Mouse (Mus musculus) liver, postnatal 0 days (tissue): ENCODE measurements at regions not wholly inside any gene's neighbourhood (a gene's known extent, or its start where the extent isn't known, plus 50 kb on each side); places are given as distances from the start of the nearest gene placed in this dataset.
A peak's percentile ranks its signal among the peaks of the same experiment; 100 is the strongest.

Source experiments
- ATAC-seq: fragments of 200-750 bp; cut with Nextera tagmentation; 2 replicates; pipeline ENCODE4 v1.8.0; 2017; ENCODE audit warnings: mild to moderate bottlenecking, moderate library complexity
- DNase-seq: peaks from one replicate; pipeline ENCODE4 v3.0.0-alpha.2; 2016
- H3K27ac ChIP-seq: fragments of 300-500 bp; sonication (generic); 2 replicates; pipeline ENCODE4 v1.5.1; 2014; ENCODE audit warnings: antibody characterized with exemption, moderate library complexity, mild to moderate bottlenecking, low read depth
- H3K27me3 ChIP-seq: fragments of 300-500 bp; sonication (generic); 2 replicates; pipeline ENCODE4 v1.6.1; 2014; ENCODE audit warnings: low read length, control low read depth, mixed read lengths; ENCODE audit not compliant: insufficient read depth
- H3K36me3 ChIP-seq: fragments of 300-500 bp; sonication (generic); replicated peaks from 2 replicates; pipeline ENCODE4 v1.6.1; 2014; ENCODE audit warnings: mild to moderate bottlenecking, control low read depth, low read length, moderate library complexity, mixed read lengths; ENCODE audit not compliant: insufficient read depth
- H3K4me1 ChIP-seq: fragments of 300-500 bp; sonication (generic); 2 replicates; pipeline ENCODE4 v1.6.1; 2014; ENCODE audit warnings: antibody characterized with exemption, mild to moderate bottlenecking, control low read depth; ENCODE audit not compliant: insufficient read depth
- H3K4me2 ChIP-seq: fragments of 300-500 bp; sonication (generic); 2 replicates; pipeline ENCODE4 v1.6.1; 2014; ENCODE audit warnings: low read depth, mild to moderate bottlenecking, low read length, moderate library complexity, mixed read lengths
- H3K4me3 ChIP-seq: fragments of 300-500 bp; sonication (generic); 2 replicates; pipeline ENCODE4 v1.5.1; 2014; ENCODE audit warnings: low read depth, low read length
- H3K9ac ChIP-seq: fragments of 300-500 bp; sonication (generic); replicated peaks from 2 replicates; pipeline ENCODE4 v1.6.1; 2014; ENCODE audit warnings: mild to moderate bottlenecking, moderate library complexity
- H3K9me3 ChIP-seq: fragments of 300-500 bp; sonication (generic); 2 replicates; pipeline ENCODE4 v1.6.1; 2016; ENCODE audit warnings: mild to moderate bottlenecking, control low read depth, low read length, mixed read lengths
- CTCF ChIP-seq: sonication (generic); IDR thresholded peaks from 2 replicates; pipeline ENCODE4 v1.5.1; 2016; ENCODE audit warnings: antibody characterized with exemption, low read depth
- EP300 ChIP-seq: IDR thresholded peaks from 2 replicates; pipeline ENCODE4 v1.6.1; 2016; ENCODE audit warnings: antibody characterized with exemption, low read depth, mild to moderate bottlenecking
- whole genome bisulfite sequencing: fragments of 180-500 bp; shearing (Covaris S2); extraction: QIAGEN DNeasy Blood & Tissue Kit; methylation state at CpG from one replicate; pipeline ENCODE4 v1.1.7; 2014; ENCODE audit not compliant: insufficient replicate concordance; 5-methylcytosine and 5-hydroxymethylcytosine counted together

GRCm38 (mm10) chr7:133256831-133257230 lies 132.7 kb upstream of the Ctbp2 start:
- Histone ChIP-seq H3K9ac (no peak overlapping the region), H3K4me2 (no peak overlapping the region), H3K9me3 (no peaks in the 10 kb centered on the region), H3K36me3 (no peaks in the 10 kb centered on the region), H3K4me1 (no peaks in the 10 kb centered on the region), H3K4me3 (no peak overlapping the region), H3K27me3 (no peaks in the 10 kb centered on the region), H3K27ac (no peak overlapping the region)
- ATAC-seq (no peak), DNase-seq (no peak)
- TF ChIP-seq EP300 = no peak
- TF ChIP-seq CTCF = no peak
- WGBS = 62% methylated on average over 5 of the region's 5 CpGs

DNA sequence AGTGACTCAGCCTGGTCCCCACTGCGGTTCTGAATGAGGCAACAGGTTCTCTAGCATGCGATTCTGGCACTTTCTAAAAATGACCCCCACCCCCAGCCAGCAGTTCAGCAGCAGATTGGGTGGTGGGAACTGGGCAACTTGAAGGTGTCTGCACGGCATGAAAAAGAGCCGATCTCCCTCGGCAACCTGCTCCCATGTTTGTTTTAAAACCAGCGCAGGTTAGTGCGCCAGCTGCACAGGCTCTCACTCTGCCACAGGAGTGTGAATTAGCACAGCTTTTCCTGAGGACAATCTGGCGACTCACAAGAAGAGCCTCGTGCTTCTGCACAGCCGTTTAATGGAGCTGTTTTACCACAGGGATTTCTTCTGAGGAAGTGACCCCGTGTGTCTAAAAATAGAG lies 120.4 kb upstream of the Ctbp2 start:
- H3K4me1 ChIP-seq = no peaks in the 10 kb centered on the region
- no peak overlapping the region for H3K4me2 ChIP-seq
- DNase-seq (no peak), ATAC-seq (no peak)
- H3K9ac ChIP-seq = no peak overlapping the region
- TF ChIP-seq EP300 (no peak), CTCF (no peak)
- WGBS = 33% methylated on average over 11 of the region's 11 CpGs
- no peaks in the 10 kb centered on the region for H3K9me3 ChIP-seq
- H3K36me3 ChIP-seq = no peaks in the 10 kb centered on the region
- H3K27ac ChIP-seq = no peak overlapping the region
- no peaks in the 10 kb centered on the region for H3K27me3 ChIP-seq
- no peak overlapping the region for H3K4me3 ChIP-seq

DNA sequence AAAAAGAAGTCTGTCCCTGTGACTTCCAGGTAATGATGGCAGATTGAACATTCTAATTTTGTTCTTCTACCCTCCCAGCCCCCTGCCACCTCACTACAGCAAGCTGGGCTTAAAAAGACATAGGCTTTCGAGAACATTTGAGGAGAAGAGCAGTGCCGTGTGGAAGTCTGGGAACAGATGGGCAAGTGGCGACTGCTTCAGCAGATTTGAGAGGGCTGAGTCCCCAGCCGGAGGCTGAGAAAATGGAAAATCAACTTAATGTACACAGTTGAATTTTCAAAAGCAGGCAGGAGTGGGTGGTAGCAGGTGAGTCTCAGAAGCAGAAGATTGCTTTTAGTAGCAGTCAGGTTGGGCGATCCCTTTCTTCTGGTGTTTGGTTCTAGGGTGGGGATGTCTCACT lies 110.2 kb upstream of the Ctbp2 start:
- Histone ChIP-seq H3K9ac (no peak overlapping the region), H3K27me3 (no peaks in the 10 kb centered on the region), H3K4me3 (no peak overlapping the region), H3K27ac (no peak overlapping the region), H3K4me1 (no peaks in the 10 kb centered on the region), H3K36me3 (no peaks in the 10 kb centered on the region), H3K4me2 (no peak overlapping the region), H3K9me3 (no peaks in the 10 kb centered on the region)
- WGBS = 74% methylated on average over 5 of the region's 5 CpGs
- DNase-seq (no peak), ATAC-seq (no peak)
- TF ChIP-seq EP300 (no peak), CTCF (no peak)

- no peak overlapping the region for H3K4me3 ChIP-seq
- DNase-seq (no peak), ATAC-seq (no peak)
- WGBS = 81% methylated on average over 10 of the region's 10 CpGs
- TF ChIP-seq EP300 = no peak
- no peak for TF ChIP-seq CTCF
- no peak overlapping the region for H3K4me2 ChIP-seq
- no peaks in the 10 kb centered on the region for H3K9me3 ChIP-seq
- no peaks in the 10 kb centered on the region for H3K4me1 ChIP-seq
- no peak overlapping the region for H3K27ac ChIP-seq
- no peaks in the 10 kb centered on the region for H3K36me3 ChIP-seq
- no peaks in the 10 kb centered on the region for H3K27me3 ChIP-seq
- no peak overlapping the region for H3K9ac ChIP-seq
Observed at GRCm38 (mm10) chr7:133232889-133233441, 108.8 kb upstream of the Ctbp2 start.

GRCm38 (mm10) chr7:133230806-133231205 lies 106.7 kb upstream of the Ctbp2 start:
- ATAC-seq (no peak), DNase-seq (no peak)
- no peak overlapping the region for H3K4me2 ChIP-seq
- H3K9ac ChIP-seq = no peak overlapping the region
- no peaks in the 10 kb centered on the region for H3K4me1 ChIP-seq
- TF ChIP-seq CTCF = no peak
- no peak for TF ChIP-seq EP300
- no peaks in the 10 kb centered on the region for H3K36me3 ChIP-seq
- no peaks in the 10 kb centered on the region for H3K9me3 ChIP-seq
- WGBS = 55% methylated on average over 3 of the region's 3 CpGs
- no peak overlapping the region for H3K27ac ChIP-seq
- H3K27me3 ChIP-seq = no peaks in the 10 kb centered on the region
- no peak overlapping the region for H3K4me3 ChIP-seq

DNA sequence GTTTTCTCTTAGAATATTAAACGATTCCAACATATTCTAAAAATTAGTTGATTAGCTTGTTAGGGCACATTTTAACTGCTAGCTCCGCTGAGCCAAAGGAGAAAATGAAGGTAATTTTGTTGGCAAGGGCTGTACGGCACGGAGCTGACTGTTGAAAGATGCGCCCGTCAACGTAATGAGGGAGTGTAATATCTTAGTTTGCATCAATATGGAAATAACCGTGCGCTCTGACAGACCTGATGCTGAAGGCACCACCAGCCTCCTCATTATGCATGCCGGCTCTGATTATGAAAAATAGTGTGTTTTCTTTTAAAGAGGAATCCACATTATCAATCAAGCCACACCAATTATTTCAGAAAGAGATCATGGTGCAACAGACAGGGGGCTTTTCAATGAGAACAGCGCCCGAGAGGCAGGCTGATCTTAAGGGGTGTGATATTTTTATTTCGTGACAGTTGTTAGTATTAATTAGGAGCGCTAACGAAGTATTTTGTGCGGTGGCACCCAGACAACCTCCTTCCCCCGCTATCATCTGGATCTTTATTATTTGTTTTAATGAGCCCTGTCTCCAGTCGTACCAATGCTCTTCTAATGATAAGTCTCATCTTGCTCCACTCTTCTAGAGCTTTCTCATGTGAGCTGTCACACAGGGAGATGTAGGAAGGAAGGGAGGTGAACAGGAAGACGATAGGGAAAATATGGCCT lies 99.9 kb upstream of the Ctbp2 start:
- no peak overlapping the region for H3K4me2 ChIP-seq
- H3K36me3 ChIP-seq = no peaks in the 10 kb centered on the region
- H3K9ac ChIP-seq = no peak overlapping the region
- DNase-seq (no peak), ATAC-seq (no peak)
- TF ChIP-seq EP300 (no peak), CTCF (no peak)
- 82% methylated on average over 19 of the region's 19 CpGs for WGBS
- no peak overlapping the region for H3K27ac ChIP-seq
- H3K4me1 ChIP-seq = no peaks in the 10 kb centered on the region
- H3K9me3 ChIP-seq = no peaks in the 10 kb centered on the region
- no peaks in the 10 kb centered on the region for H3K27me3 ChIP-seq
- H3K4me3 ChIP-seq = no peak overlapping the region

DNA sequence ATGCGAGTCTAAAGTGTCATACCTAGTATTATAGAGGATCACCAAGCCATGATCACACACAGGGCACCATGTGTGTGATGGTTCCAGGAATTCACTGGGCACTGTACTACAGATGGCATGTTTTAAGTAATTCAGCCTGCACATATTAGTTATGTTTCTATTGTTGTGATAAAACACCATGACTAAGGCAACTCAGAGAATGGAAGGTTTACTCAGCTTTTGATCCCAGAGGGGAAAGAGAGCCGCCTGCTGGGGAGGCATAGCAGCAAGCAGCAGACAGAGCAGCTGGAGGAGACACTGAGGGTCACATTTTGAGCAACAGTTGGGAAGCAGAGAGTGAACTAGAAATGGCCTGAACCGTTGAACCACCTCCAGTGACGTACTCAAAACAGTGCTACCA lies 88.2 kb upstream of the Ctbp2 start:
- TF ChIP-seq EP300 (no peak), CTCF (peak; percentile 21; the same call in 1 of the 2 replicates)
- no peaks in the 10 kb centered on the region for H3K36me3 ChIP-seq
- H3K9me3 ChIP-seq = no peaks in the 10 kb centered on the region
- no peaks in the 10 kb centered on the region for H3K4me1 ChIP-seq
- H3K27me3 ChIP-seq = no peaks in the 10 kb centered on the region
- DNase-seq = no peak
- no peak for ATAC-seq
- no peak overlapping the region for H3K4me3 ChIP-seq
- H3K27ac ChIP-seq = no peak overlapping the region
- H3K4me2 ChIP-seq = no peak overlapping the region
- H3K9ac ChIP-seq = no peak overlapping the region
- WGBS = 63% methylated on average over 4 of the region's 4 CpGs
